Comparison of ENCODE assay signal across 13 mouse cellular contexts in genomic region chr17:26045285-26045684, GRCm38 (mm10). TPM values are rescaled to one million over a fixed set of nuclear protein-coding genes. Genes with fewer than 3 reads are reported as not detected.
A peak's percentile ranks its signal among the peaks of the same experiment; 100 is the strongest.
DNase-seq lines count a peak whose midpoint lies in the region; ATAC-seq and TF ChIP-seq lines count a peak whose summit lies in the region.
"Had no signal": no experiment of that assay in that cellular context is flagged by ENCODE, and none has a peak within 500 bp of the region (broad histone marks: within the 10 kb centered on the region; RNA-seq: fewer than 3 reads in every experiment).

No protein-coding gene starts in this region.

- intact Hi-C loops in left cerebral cortex, postnatal 4 days (cut with DNase I): no loop called here
- intact Hi-C loops in left cerebral cortex, postnatal 14 days (cut with DNase I): no loop called here

- H3K27ac ChIP-seq in cerebellum, adult 2 months (ENCODE audit: insufficient read depth, low read length): peak overlapping the region; percentile 64; the same call in 1 of the 2 replicates
- H3K27ac ChIP-seq in hindbrain, embryonic 15.5 days (replicated peaks): peak overlapping the region; percentile 54
- peak overlapping the region; percentile 26; the same call in 1 of the 2 replicates for H3K27ac ChIP-seq in midbrain, embryonic 15.5 days
- no peak overlapping the region for H3K27ac ChIP-seq in intestine, embryonic 16.5 days (ENCODE audit: low read length)
- H3K27ac ChIP-seq: kidney, embryonic 15.5 days had no signal

- H3K4me3 ChIP-seq in cerebellum, adult 2 months (replicated peaks; ENCODE audit: insufficient read depth, low read depth, low read length): no peak overlapping the region
- H3K4me3 ChIP-seq in hindbrain, embryonic 15.5 days: no peak overlapping the region
- no peak overlapping the region for H3K4me3 ChIP-seq in midbrain, embryonic 15.5 days
- H3K4me3 ChIP-seq in intestine, embryonic 16.5 days (ENCODE audit: low read length): no peak overlapping the region
- H3K4me3 ChIP-seq: kidney, embryonic 15.5 days had no signal

- H3K36me3 ChIP-seq in hindbrain, embryonic 15.5 days: no peaks in the 10 kb centered on the region
- H3K36me3 ChIP-seq in midbrain, embryonic 15.5 days (replicated peaks): no peaks in the 10 kb centered on the region
- H3K36me3 ChIP-seq in intestine, embryonic 16.5 days (ENCODE audit: control insufficient read depth, insufficient read depth, low read length): no peaks in the 10 kb centered on the region
- H3K36me3 ChIP-seq: kidney, embryonic 15.5 days had no signal

- DNase-seq in cerebellum, adult 2 months: no peak
- DNase-seq in cerebellum, postnatal 25 days: no peak
- peak; percentile 22 for DNase-seq in left cerebral cortex, postnatal 4 days
- no peak for DNase-seq in left cerebral cortex, postnatal 14 days (ENCODE audit: low spot score in 2 of 2)
- no peak for DNase-seq in right cerebral cortex, postnatal 4 days
- DNase-seq: cerebellum, postnatal 10 days; heart, adult 11 months; heart, postnatal 4 days; thymus, postnatal 25 days had no signal

- ATAC-seq in hindbrain, embryonic 15.5 days (ENCODE audit: low FRiP score, low read depth): 0 out of 2 replicates have a peak, but pooled peaks have one; percentile 35
- ATAC-seq in midbrain, embryonic 15.5 days (replicated peaks): no peak
- ATAC-seq in intestine, embryonic 16.5 days: no peak

- no peak overlapping the region for H3K4me2 ChIP-seq in hindbrain, embryonic 15.5 days
- no peak overlapping the region for H3K4me2 ChIP-seq in midbrain, embryonic 15.5 days
- H3K4me2 ChIP-seq in intestine, embryonic 16.5 days (ENCODE audit: low read depth, low read length): no peak overlapping the region
- H3K4me2 ChIP-seq: kidney, embryonic 15.5 days had no signal

- no peak overlapping the region for H3K9ac ChIP-seq in hindbrain, embryonic 15.5 days
- H3K9ac ChIP-seq in midbrain, embryonic 15.5 days: no peak overlapping the region
- no peak overlapping the region for H3K9ac ChIP-seq in intestine, embryonic 16.5 days (ENCODE audit: low read depth, low read length)
- H3K9ac ChIP-seq: kidney, embryonic 15.5 days had no signal

- WGBS in cerebellum, adult 2 months: 23% methylated on average over 4 of the region's 4 CpGs
- 29% methylated on average over 4 of the region's 4 CpGs for WGBS in hindbrain, embryonic 15.5 days
- WGBS in midbrain, embryonic 15.5 days: 43% methylated on average over 4 of the region's 4 CpGs
- 62% methylated on average over 4 of the region's 4 CpGs for WGBS in intestine, embryonic 16.5 days

- no peak for TF ChIP-seq POLR2A in cerebellum, adult 2 months (IDR thresholded peaks at IDR 0.05; ENCODE audit: borderline replicate concordance, insufficient read depth, low read length)

- H3K27me3 ChIP-seq in cerebellum, adult 2 months (ENCODE audit: control insufficient read depth, insufficient read depth, low read length): no peaks in the 10 kb centered on the region
- H3K27me3 ChIP-seq in hindbrain, embryonic 15.5 days: no peaks in the 10 kb centered on the region
- H3K27me3 ChIP-seq in midbrain, embryonic 15.5 days (replicated peaks): no peaks in the 10 kb centered on the region
- no peaks in the 10 kb centered on the region for H3K27me3 ChIP-seq in intestine, embryonic 16.5 days (replicated peaks; ENCODE audit: control insufficient read depth, insufficient read depth, low read length)
- H3K27me3 ChIP-seq: kidney, embryonic 15.5 days had no signal

- H3K9me3 ChIP-seq in hindbrain, embryonic 15.5 days: no peaks in the 10 kb centered on the region
- no peaks in the 10 kb centered on the region for H3K9me3 ChIP-seq in midbrain, embryonic 15.5 days
- no peaks in the 10 kb centered on the region for H3K9me3 ChIP-seq in intestine, embryonic 16.5 days (ENCODE audit: control insufficient read depth, low read length)
- H3K9me3 ChIP-seq: kidney, embryonic 15.5 days had no signal

- H3K4me1 ChIP-seq in cerebellum, adult 2 months (ENCODE audit: control insufficient read depth, insufficient read depth, low read length): peaks cover 41% of the 10 kb centered on the region
- H3K4me1 ChIP-seq in hindbrain, embryonic 15.5 days (replicated peaks): peaks cover 56% of the 10 kb centered on the region
- peaks cover 39% of the 10 kb centered on the region; the same call in 1 of the 2 replicates for H3K4me1 ChIP-seq in midbrain, embryonic 15.5 days
- H3K4me1 ChIP-seq in intestine, embryonic 16.5 days (ENCODE audit: control insufficient read depth, insufficient read depth, low read length): 0 out of 2 replicates have a peak, but pooled peaks cover 2% of the 10 kb centered on the region

- TF ChIP-seq CTCF in cerebellum, adult 2 months (IDR thresholded peaks at IDR 0.05; ENCODE audit: borderline replicate concordance, insufficient read depth, low read depth, low read length): no peak

RNA-seq across cellular contexts. Expression of gene Rab11fip3, which starts 24.1 kb away (rescaled TPM):
- 81.8 and 82.9 TPM in 2 replicates for polyA plus RNA-seq in cerebellum, adult 2 months (2012; rRNA removed)
- total RNA-seq in left cerebral cortex, postnatal 4 days (2021): 10 to 100 TPM; 79.6 to 82.5 TPM
- total RNA-seq in left cerebral cortex, postnatal 14 days (2021): 10 to 100 TPM; 80.5 to 85.2 TPM
- 27.2 and 31.0 TPM in 2 replicates for polyA plus RNA-seq in hindbrain, embryonic 15.5 days (2015; fragmentation: Nextera tagmentation; extraction: Ambion mirVana)
- 32.2 and 32.6 TPM in 2 replicates for polyA plus RNA-seq in midbrain, embryonic 15.5 days (2015; fragmentation: Nextera tagmentation; extraction: Ambion mirVana)
- polyA plus RNA-seq in intestine, embryonic 16.5 days (2015; fragmentation: Nextera tagmentation; extraction: Ambion mirVana): 13.0 and 18.0 TPM in 2 replicates

RNA-seq across cellular contexts. Expression of gene Decr2, which starts 44.9 kb away (rescaled TPM):
- 39.5 and 41.3 TPM in 2 replicates for polyA plus RNA-seq in cerebellum, adult 2 months (2012; rRNA removed)
- total RNA-seq in left cerebral cortex, postnatal 4 days (2021): 10 to 100 TPM; 21.7 to 24.3 TPM
- total RNA-seq in left cerebral cortex, postnatal 14 days (2021): 10 to 100 TPM; 24.3 to 26.3 TPM
- 40.6 and 42.0 TPM in 2 replicates for polyA plus RNA-seq in hindbrain, embryonic 15.5 days (2015; fragmentation: Nextera tagmentation; extraction: Ambion mirVana)
- polyA plus RNA-seq in midbrain, embryonic 15.5 days (2015; fragmentation: Nextera tagmentation; extraction: Ambion mirVana): 34.2 and 36.3 TPM in 2 replicates
- polyA plus RNA-seq in intestine, embryonic 16.5 days (2015; fragmentation: Nextera tagmentation; extraction: Ambion mirVana): 49.6 and 51.5 TPM in 2 replicates

RNA-seq across cellular contexts. Expression of gene Nme4, which starts 50.1 kb away (rescaled TPM):
- 6.2 and 6.7 TPM in 2 replicates for polyA plus RNA-seq in cerebellum, adult 2 months (2012; rRNA removed)
- 1 to 10 TPM; 8.9 to 9.6 TPM for total RNA-seq in left cerebral cortex, postnatal 4 days (2021)
- 1 to 10 TPM; 2.6 to 3.4 TPM for total RNA-seq in left cerebral cortex, postnatal 14 days (2021)
- polyA plus RNA-seq in hindbrain, embryonic 15.5 days (2015; fragmentation: Nextera tagmentation; extraction: Ambion mirVana): 24.3 and 25.1 TPM in 2 replicates
- polyA plus RNA-seq in midbrain, embryonic 15.5 days (2015; fragmentation: Nextera tagmentation; extraction: Ambion mirVana): 24.7 and 25.1 TPM in 2 replicates
- polyA plus RNA-seq in intestine, embryonic 16.5 days (2015; fragmentation: Nextera tagmentation; extraction: Ambion mirVana): 92.1 and 97.1 TPM in 2 replicates

RNA-seq across cellular contexts. Expression of gene Capn15, which starts 59.7 kb away (rescaled TPM):
- 88.7 and 92.8 TPM in 2 replicates for polyA plus RNA-seq in cerebellum, adult 2 months (2012; rRNA removed)
- total RNA-seq in left cerebral cortex, postnatal 4 days (2021): 10 to 100 TPM; 42.2 to 45.9 TPM
- total RNA-seq in left cerebral cortex, postnatal 14 days (2021): 10 to 100 TPM; 46.5 to 50.0 TPM
- polyA plus RNA-seq in hindbrain, embryonic 15.5 days (2015; fragmentation: Nextera tagmentation; extraction: Ambion mirVana): 20.2 and 27.6 TPM in 2 replicates
- polyA plus RNA-seq in midbrain, embryonic 15.5 days (2015; fragmentation: Nextera tagmentation; extraction: Ambion mirVana): 22.2 and 23.8 TPM in 2 replicates
- polyA plus RNA-seq in intestine, embryonic 16.5 days (2015; fragmentation: Nextera tagmentation; extraction: Ambion mirVana): 22.3 and 24.5 TPM in 2 replicates
